Mouse (Mus musculus): Measurements from ENCODE around the gene Pet117. TPM values are rescaled to one million over a fixed set of nuclear protein-coding genes. Genes with fewer than 3 reads are reported as not detected.

Gene Pet117
- polyA plus RNA-seq, 1 experiment from 2014 or later: not detected

DNA sequence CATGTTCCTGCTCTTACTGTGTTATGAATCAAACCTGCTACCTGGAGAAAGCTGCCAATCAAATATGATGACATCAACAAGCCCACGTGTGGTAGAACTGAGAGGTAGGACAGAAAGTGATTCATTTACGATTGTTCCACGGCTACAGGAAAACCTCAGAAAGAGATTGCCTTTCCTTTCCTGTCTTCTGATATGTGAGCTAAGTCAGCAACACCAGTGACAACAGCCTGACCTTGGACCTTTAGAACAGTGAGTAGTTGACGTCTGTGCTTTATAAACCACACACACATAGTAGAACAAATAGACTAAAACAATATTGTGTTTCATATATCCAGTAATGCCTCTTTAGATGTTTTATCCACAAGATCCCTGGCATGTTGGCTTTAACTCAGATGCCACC lies 25.6 kb upstream of the Pet117 start:
- H3K4me3 ChIP-seq: no peak overlapping the region
- 62% methylated on average over 4 of the region's 4 CpGs for WGBS
- no peaks in the 10 kb centered on the region for H3K36me3 ChIP-seq
- no peak overlapping the region for H3K27ac ChIP-seq
- no peak for DNase-seq (ENCODE audit: low spot score)
- H3K4me1 ChIP-seq: no peaks in the 10 kb centered on the region
- H3K9me3 ChIP-seq: no peaks in the 10 kb centered on the region
- H3K27me3 ChIP-seq (ENCODE audit: insufficient read depth, poor library complexity, severe bottlenecking): 0 out of 2 replicates have a peak, but pooled peaks cover 4% of the 10 kb centered on the region

DNA sequence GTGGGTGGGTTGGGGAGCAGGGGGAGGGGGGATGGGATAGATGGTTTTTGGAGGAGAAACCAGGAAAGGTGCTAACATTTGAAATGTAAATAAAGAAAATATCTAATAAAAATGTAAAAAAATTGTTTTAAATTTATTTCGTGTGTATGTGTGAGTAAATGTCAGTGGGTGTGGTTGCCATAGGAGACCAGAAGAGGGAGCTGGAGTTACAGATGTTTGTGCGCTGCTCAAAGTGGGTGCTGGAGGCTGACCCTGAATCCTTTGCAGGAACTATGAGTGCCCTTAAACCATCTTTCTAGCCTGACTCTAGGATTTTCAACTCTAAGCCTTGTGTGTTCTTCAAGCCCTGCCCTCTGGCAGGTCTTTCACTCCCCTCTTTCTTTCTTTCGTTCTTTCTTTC lies 20.3 kb upstream of the Pet117 start:
- Histone ChIP-seq H3K27me3 (ENCODE audit: insufficient read depth, poor library complexity, severe bottlenecking) (0 out of 2 replicates have a peak, but pooled peaks cover 4% of the 10 kb centered on the region), H3K4me1 (no peaks in the 10 kb centered on the region), H3K9me3 (no peaks in the 10 kb centered on the region), H3K36me3 (no peaks in the 10 kb centered on the region), H3K4me3 (no peak overlapping the region), H3K27ac (no peak overlapping the region)
- no peak for DNase-seq (ENCODE audit: low spot score)
- WGBS: 51% methylated on average over 3 of the region's 3 CpGs

DNA sequence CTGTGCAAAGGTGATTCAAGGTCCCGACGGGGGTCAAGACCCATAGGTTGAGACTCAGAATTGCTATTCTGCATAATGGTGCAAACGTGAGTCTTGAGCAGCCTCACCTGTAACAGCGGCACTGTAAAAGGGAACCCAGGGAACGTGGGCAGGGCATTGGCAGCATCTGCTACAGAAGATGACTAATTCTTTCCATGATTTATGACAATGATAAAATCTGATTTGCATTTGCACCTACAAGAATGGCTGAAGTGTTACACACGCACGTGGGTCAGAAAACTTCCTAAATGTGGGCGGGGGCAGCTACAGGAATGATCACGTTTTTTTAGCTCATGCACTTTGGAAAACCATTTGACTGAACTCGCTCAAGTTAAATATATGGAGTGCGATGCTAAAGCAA lies 16.0 kb upstream of the Pet117 start:
- 78% methylated on average over 11 of the region's 11 CpGs for WGBS
- H3K27ac ChIP-seq: no peak overlapping the region
- no peaks in the 10 kb centered on the region for H3K36me3 ChIP-seq
- no peaks in the 10 kb centered on the region for H3K27me3 ChIP-seq (ENCODE audit: insufficient read depth, poor library complexity, severe bottlenecking)
- DNase-seq (ENCODE audit: low spot score): no peak
- no peak overlapping the region for H3K4me3 ChIP-seq
- no peaks in the 10 kb centered on the region for H3K9me3 ChIP-seq
- H3K4me1 ChIP-seq: no peaks in the 10 kb centered on the region

GRCm38 (mm10) chr2:144369020-144369421 lies 225 bp downstream of the Pet117 start:
- under 1% methylated on average over 43 of the region's 43 CpGs for WGBS
- H3K4me1 ChIP-seq: peaks cover 12% of the 10 kb centered on the region
- DNase-seq (ENCODE audit: low spot score): no peak
- peak overlapping the region; percentile 99 for H3K27ac ChIP-seq
- no peaks in the 10 kb centered on the region for H3K9me3 ChIP-seq
- peak overlapping the region; percentile 92 for H3K4me3 ChIP-seq
- no peaks in the 10 kb centered on the region for H3K27me3 ChIP-seq (ENCODE audit: insufficient read depth, poor library complexity, severe bottlenecking)
- H3K36me3 ChIP-seq: peaks cover 13% of the 10 kb centered on the region

- Histone ChIP-seq H3K36me3 (peaks cover 18% of the 10 kb centered on the region), H3K9me3 (no peaks in the 10 kb centered on the region), H3K4me1 (peaks cover 12% of the 10 kb centered on the region), H3K27ac (peak overlapping the region; percentile 99), H3K4me3 (peak overlapping the region; percentile 92), H3K27me3 (ENCODE audit: insufficient read depth, poor library complexity, severe bottlenecking) (no peaks in the 10 kb centered on the region)
- DNase-seq (ENCODE audit: low spot score): no peak
- 3% methylated on average over 12 of the region's 12 CpGs for WGBS
Observed at GRCm38 (mm10) chr2:144369511-144369910, 715 bp downstream of the Pet117 start.

DNA sequence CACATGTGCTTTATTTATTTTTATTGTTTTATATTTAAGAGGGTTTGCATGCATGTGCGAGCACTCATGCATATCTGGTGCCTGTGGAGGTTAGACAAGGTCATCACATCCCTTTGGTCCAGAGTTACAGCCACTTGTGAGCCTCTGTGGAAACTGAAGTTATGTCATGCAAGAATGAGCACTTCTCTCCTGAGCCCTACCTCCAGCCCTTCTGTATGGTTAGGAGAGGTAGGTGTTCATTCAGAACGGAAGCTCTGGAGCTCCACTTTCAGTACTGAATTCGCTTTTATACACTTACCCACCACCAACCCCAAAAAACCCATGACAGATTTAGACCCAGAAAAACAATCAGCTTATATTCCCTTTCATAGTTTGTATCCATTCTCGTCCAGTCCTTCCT lies 2.8 kb downstream of the Pet117 start:
- H3K36me3 ChIP-seq: peaks cover 38% of the 10 kb centered on the region
- H3K4me1 ChIP-seq: peaks cover 12% of the 10 kb centered on the region
- H3K27me3 ChIP-seq (ENCODE audit: insufficient read depth, poor library complexity, severe bottlenecking): no peaks in the 10 kb centered on the region
- H3K4me3 ChIP-seq: no peak overlapping the region
- no peak overlapping the region for H3K27ac ChIP-seq
- DNase-seq (ENCODE audit: low spot score): no peak
- WGBS: 87% methylated on average over 4 of the region's 4 CpGs
- H3K9me3 ChIP-seq: no peaks in the 10 kb centered on the region

DNA sequence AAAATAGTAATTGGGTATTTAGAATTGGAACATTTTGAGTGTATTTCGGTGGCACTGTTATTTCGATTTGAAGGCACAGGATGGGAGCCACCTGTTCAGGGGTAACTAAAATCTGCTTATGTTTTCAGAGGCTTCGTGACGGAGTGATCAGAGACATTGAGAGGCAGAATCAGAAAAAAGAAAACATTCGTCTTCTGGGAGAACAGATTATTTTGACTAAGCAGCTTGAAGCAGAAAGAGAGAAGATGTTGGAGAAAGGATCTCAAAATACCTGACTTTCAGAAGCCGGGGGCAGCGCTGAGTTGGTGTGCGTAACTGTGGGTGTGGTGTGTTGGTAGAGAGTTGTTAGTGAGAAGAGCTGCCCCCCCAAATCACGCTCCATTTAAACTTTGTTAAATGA lies 4.3 kb downstream of the Pet117 start:
- WGBS: 95% methylated on average over 9 of the region's 9 CpGs
- Histone ChIP-seq H3K4me3 (no peak overlapping the region), H3K27me3 (ENCODE audit: insufficient read depth, poor library complexity, severe bottlenecking) (no peaks in the 10 kb centered on the region), H3K27ac (no peak overlapping the region), H3K4me1 (peaks cover 12% of the 10 kb centered on the region), H3K9me3 (no peaks in the 10 kb centered on the region), H3K36me3 (peaks cover 53% of the 10 kb centered on the region)
- DNase-seq (ENCODE audit: low spot score): no peak

GRCm38 (mm10) chr2:144375063-144375703 lies 6.4 kb downstream of the Pet117 start:
- H3K4me1 ChIP-seq: peaks cover 6% of the 10 kb centered on the region
- H3K27me3 ChIP-seq (ENCODE audit: insufficient read depth, poor library complexity, severe bottlenecking): no peaks in the 10 kb centered on the region
- H3K9me3 ChIP-seq: no peaks in the 10 kb centered on the region
- no peak overlapping the region for H3K27ac ChIP-seq
- peaks cover 74% of the 10 kb centered on the region for H3K36me3 ChIP-seq
- DNase-seq (ENCODE audit: low spot score): no peak
- whole genome bisulfite sequencing: 81% methylated on average over 10 of the region's 10 CpGs
- no peak overlapping the region for H3K4me3 ChIP-seq

DNA sequence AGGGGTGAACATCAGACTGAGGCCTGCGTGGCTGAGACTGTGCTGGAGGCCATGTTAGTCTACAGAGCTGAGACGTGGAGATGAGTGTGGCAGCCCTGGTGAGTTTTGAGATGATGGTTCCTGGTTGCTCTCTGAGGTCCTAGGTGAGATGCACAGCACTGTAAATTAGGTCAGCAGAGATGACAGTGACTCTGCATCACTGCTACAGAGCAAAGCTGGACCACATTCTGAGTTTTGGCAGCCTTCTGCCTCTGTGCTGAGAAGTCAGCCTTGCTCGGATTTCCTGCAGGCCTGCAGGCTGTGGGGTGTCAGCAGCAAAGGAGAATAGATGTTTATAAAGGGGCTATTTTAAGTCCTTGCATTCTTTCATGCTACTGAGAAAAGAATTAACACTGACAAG lies 12.5 kb downstream of the Pet117 start:
- no peaks in the 10 kb centered on the region for H3K4me1 ChIP-seq
- H3K27ac ChIP-seq: no peak overlapping the region
- no peaks in the 10 kb centered on the region for H3K27me3 ChIP-seq (ENCODE audit: insufficient read depth, poor library complexity, severe bottlenecking)
- DNase-seq (ENCODE audit: low spot score): no peak
- no peak overlapping the region for H3K4me3 ChIP-seq
- H3K9me3 ChIP-seq: no peaks in the 10 kb centered on the region
- WGBS: 81% methylated on average over 3 of the region's 3 CpGs
- peaks cover 96% of the 10 kb centered on the region for H3K36me3 ChIP-seq

GRCm38 (mm10) chr2:144381741-144382140 lies 12.9 kb downstream of the Pet117 start:
- no peaks in the 10 kb centered on the region for H3K27me3 ChIP-seq (ENCODE audit: insufficient read depth, poor library complexity, severe bottlenecking)
- H3K4me1 ChIP-seq: no peaks in the 10 kb centered on the region
- WGBS: 93% methylated on average over 4 of the region's 4 CpGs
- no peaks in the 10 kb centered on the region for H3K9me3 ChIP-seq
- no peak for DNase-seq (ENCODE audit: low spot score)
- no peak overlapping the region for H3K27ac ChIP-seq
- peaks cover 94% of the 10 kb centered on the region for H3K36me3 ChIP-seq
- no peak overlapping the region for H3K4me3 ChIP-seq

GRCm38 (mm10) chr2:144382624-144383138 lies 13.9 kb downstream of the Pet117 start:
- H3K4me1 ChIP-seq: 0 out of 2 replicates have a peak, but pooled peaks cover 1% of the 10 kb centered on the region
- peaks cover 86% of the 10 kb centered on the region for H3K36me3 ChIP-seq
- no peak overlapping the region for H3K4me3 ChIP-seq
- H3K27ac ChIP-seq: no peak overlapping the region
- no peaks in the 10 kb centered on the region for H3K9me3 ChIP-seq
- 76% methylated on average over 7 of the region's 7 CpGs for WGBS
- no peak for DNase-seq (ENCODE audit: low spot score)
- H3K27me3 ChIP-seq (ENCODE audit: insufficient read depth, poor library complexity, severe bottlenecking): no peaks in the 10 kb centered on the region

GRCm38 (mm10) chr2:144386296-144386695 lies 17.5 kb downstream of the Pet117 start:
- Histone ChIP-seq H3K9me3 (no peaks in the 10 kb centered on the region), H3K36me3 (peaks cover 81% of the 10 kb centered on the region), H3K27ac (no peak overlapping the region), H3K27me3 (ENCODE audit: insufficient read depth, poor library complexity, severe bottlenecking) (no peaks in the 10 kb centered on the region), H3K4me3 (no peak overlapping the region), H3K4me1 (0 out of 2 replicates have a peak, but pooled peaks cover 2% of the 10 kb centered on the region)
- no peak for DNase-seq (ENCODE audit: low spot score)
- 62% methylated on average over 2 of the region's 2 CpGs for WGBS

- peaks cover 75% of the 10 kb centered on the region for H3K36me3 ChIP-seq
- no peak for DNase-seq (ENCODE audit: low spot score)
- no peak overlapping the region for H3K27ac ChIP-seq
- H3K27me3 ChIP-seq (ENCODE audit: insufficient read depth, poor library complexity, severe bottlenecking): no peaks in the 10 kb centered on the region
- no peak overlapping the region for H3K4me3 ChIP-seq
- 0 out of 2 replicates have a peak, but pooled peaks cover 2% of the 10 kb centered on the region for H3K4me1 ChIP-seq
- H3K9me3 ChIP-seq: no peaks in the 10 kb centered on the region
- 75% methylated on average over 3 of the region's 3 CpGs for WGBS
Observed at GRCm38 (mm10) chr2:144388416-144388815, 19.6 kb downstream of the Pet117 start.

DNA sequence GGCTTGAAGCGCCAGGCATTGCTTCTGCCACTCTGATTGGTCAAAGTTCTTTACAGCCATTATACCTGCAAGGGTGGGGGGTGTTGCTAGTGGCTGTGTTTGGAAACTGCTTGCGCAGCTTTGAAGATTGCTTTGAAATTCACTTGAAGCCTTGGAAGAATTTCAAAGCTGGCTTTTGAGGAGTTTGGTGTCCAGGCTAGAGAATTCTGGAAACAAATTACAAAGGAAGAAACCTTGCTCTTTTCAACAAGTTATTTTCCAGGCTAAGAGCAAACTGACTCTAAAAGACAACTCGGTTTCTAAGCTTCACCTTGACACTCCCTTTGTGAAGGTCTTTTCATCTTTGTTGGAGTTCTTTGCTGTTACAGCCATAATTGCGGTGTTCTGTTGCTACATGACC lies 30.7 kb downstream of the Pet117 start:
- no peaks in the 10 kb centered on the region for H3K4me1 ChIP-seq
- H3K27ac ChIP-seq: no peak overlapping the region
- no peaks in the 10 kb centered on the region for H3K9me3 ChIP-seq
- peaks cover 96% of the 10 kb centered on the region for H3K36me3 ChIP-seq
- H3K27me3 ChIP-seq (ENCODE audit: insufficient read depth, poor library complexity, severe bottlenecking): no peaks in the 10 kb centered on the region
- H3K4me3 ChIP-seq: no peak overlapping the region
- DNase-seq (ENCODE audit: low spot score): no peak
- 89% methylated on average over 4 of the region's 4 CpGs for WGBS
